In genomic region chr12:111164310-111164751, GRCm38 (mm10) we compare ENCODE assay signal across 8 mouse cellular contexts. TPM values are rescaled to one million over a fixed set of nuclear protein-coding genes. Genes with fewer than 3 reads are reported as not detected.
DNase-seq lines count a peak whose midpoint lies in the region; ATAC-seq and TF ChIP-seq lines count a peak whose summit lies in the region.

No protein-coding gene starts in this region.

- TF ChIP-seq CTCF in liver, postnatal 0 days (IDR thresholded peaks at IDR 0.05; ENCODE audit: low read depth), result no peak

- H3K4me1 ChIP-seq in forebrain, embryonic 15.5 days, result peaks cover 69% of the 10 kb centered on the region
- H3K4me1 ChIP-seq in liver, postnatal 0 days (ENCODE audit: insufficient read depth), result peaks cover 39% of the 10 kb centered on the region
- peaks cover 60% of the 10 kb centered on the region for H3K4me1 ChIP-seq in neural tube, embryonic 13.5 days (replicated peaks)

- H3K27me3 ChIP-seq in forebrain, embryonic 15.5 days, result no peaks in the 10 kb centered on the region
- no peaks in the 10 kb centered on the region for H3K27me3 ChIP-seq in liver, postnatal 0 days (ENCODE audit: insufficient read depth, low read length)
- no peaks in the 10 kb centered on the region for H3K27me3 ChIP-seq in neural tube, embryonic 13.5 days

- intact Hi-C loops in heart, postnatal 25 days (cut with DNase I), result no loop called here

- 0% methylated on average over 13 of the region's 13 CpGs for WGBS in forebrain, embryonic 15.5 days
- WGBS in liver, postnatal 0 days (ENCODE audit: insufficient replicate concordance), result 6% methylated on average over 13 of the region's 13 CpGs
- under 1% methylated on average over 13 of the region's 13 CpGs for WGBS in neural tube, embryonic 13.5 days

- peak; percentile 85 for ATAC-seq in forebrain, embryonic 15.5 days (replicated peaks)
- peak; percentile 71 for ATAC-seq in liver, postnatal 0 days
- ATAC-seq in neural tube, embryonic 13.5 days (ENCODE audit: low read depth), result peak; percentile 76

- peak overlapping the region; percentile 50 for H3K4me2 ChIP-seq in forebrain, embryonic 15.5 days (replicated peaks)
- peak overlapping the region; percentile 72 for H3K4me2 ChIP-seq in liver, postnatal 0 days (ENCODE audit: low read depth, low read length)
- peak overlapping the region; percentile 64 for H3K4me2 ChIP-seq in neural tube, embryonic 13.5 days

- H3K36me3 ChIP-seq in forebrain, embryonic 15.5 days, result no peaks in the 10 kb centered on the region
- H3K36me3 ChIP-seq in liver, postnatal 0 days (replicated peaks; ENCODE audit: insufficient read depth, low read length), result no peaks in the 10 kb centered on the region
- no peaks in the 10 kb centered on the region for H3K36me3 ChIP-seq in neural tube, embryonic 13.5 days

- peak; percentile 90 for DNase-seq in ES-CJ7 (ENCODE audit: low read depth, low spot score)
- peak; percentile 85 for DNase-seq in cerebellum, adult 11-12 months
- DNase-seq in heart, postnatal 25 days (ENCODE audit: low spot score), result peak; percentile 73
- DNase-seq in layer of hippocampus, adult 11-12 months (ENCODE audit: low spot score), result peak; percentile 92
- DNase-seq in liver, postnatal 0 days, result peak; percentile 84
- DNase-seq in telencephalon, adult 2 months (ENCODE audit: low read depth, low spot score), result peak; percentile 92

- no peaks in the 10 kb centered on the region for H3K9me3 ChIP-seq in forebrain, embryonic 15.5 days
- no peaks in the 10 kb centered on the region for H3K9me3 ChIP-seq in liver, postnatal 0 days (ENCODE audit: low read length)
- no peaks in the 10 kb centered on the region for H3K9me3 ChIP-seq in neural tube, embryonic 13.5 days

- TF ChIP-seq EP300 in liver, postnatal 0 days (IDR thresholded peaks at IDR 0.05; ENCODE audit: low read depth), result no peak

- peak overlapping the region; percentile 91 for H3K27ac ChIP-seq in forebrain, embryonic 15.5 days (replicated peaks)
- no peak overlapping the region for H3K27ac ChIP-seq in liver, postnatal 0 days (ENCODE audit: low read depth)
- H3K27ac ChIP-seq in neural tube, embryonic 13.5 days (replicated peaks), result peak overlapping the region; percentile 86

- H3K9ac ChIP-seq in forebrain, embryonic 15.5 days (replicated peaks), result peak overlapping the region; percentile 41; the same call in 1 of the 2 replicates
- peak overlapping the region; percentile 38; the same call in 1 of the 2 replicates for H3K9ac ChIP-seq in liver, postnatal 0 days (replicated peaks)
- H3K9ac ChIP-seq in neural tube, embryonic 13.5 days, result peak overlapping the region; percentile 68

- peak overlapping the region; percentile 31 for H3K4me3 ChIP-seq in forebrain, embryonic 15.5 days
- peak overlapping the region; percentile 35 for H3K4me3 ChIP-seq in liver, postnatal 0 days (ENCODE audit: low read depth, low read length)
- H3K4me3 ChIP-seq in neural tube, embryonic 13.5 days, result peak overlapping the region; percentile 37

RNA-seq across cellular contexts. Expression of gene Traf3, which starts 1.8 kb away (rescaled TPM):
- polyA plus RNA-seq in forebrain, embryonic 15.5 days (2015; fragmentation: Nextera tagmentation; extraction: Ambion mirVana), result 14.7 and 17.3 TPM in 2 replicates
- 10 to 100 TPM; 15.0 to 15.2 TPM for total RNA-seq in heart, postnatal 25 days (2021)
- 1.9 and 2.5 TPM in 2 replicates for polyA plus RNA-seq in liver, postnatal 0 days (2015; fragmentation: Nextera tagmentation; extraction: Ambion mirVana)
- 15.9 and 17.5 TPM in 2 replicates for polyA plus RNA-seq in neural tube, embryonic 13.5 days (2015; fragmentation: Nextera tagmentation; extraction: Ambion mirVana)

RNA-seq across cellular contexts. Expression of gene 4930595D18Rik, which starts 20.0 kb away (rescaled TPM):
- polyA plus RNA-seq in forebrain, embryonic 15.5 days (2015; fragmentation: Nextera tagmentation; extraction: Ambion mirVana), result not detected in 2 replicates
- total RNA-seq in heart, postnatal 25 days (2021), result not detected
- not detected in 2 replicates for polyA plus RNA-seq in liver, postnatal 0 days (2015; fragmentation: Nextera tagmentation; extraction: Ambion mirVana)
- polyA plus RNA-seq in neural tube, embryonic 13.5 days (2015; fragmentation: Nextera tagmentation; extraction: Ambion mirVana), result not detected in 2 replicates
